Mouse (Mus musculus): Measurements from ENCODE around the gene Gm12258. TPM values are rescaled to one million over a fixed set of nuclear protein-coding genes. Genes with fewer than 3 reads are reported as not detected.

Gene Gm12258
- polyA plus RNA-seq, 1 experiment from 2014 or later: 16.6 TPM

Other genes starting within 250 kb of the Gm12258 start
- gene 2210407C18Rik, start 231.1 kb upstream of the Gm12258 start, polyA plus RNA-seq (2014; fragmentation: Nextera tagmentation; extraction: Ambion mirVana): not detected in 2 replicates
- gene Olfr323, start 216.7 kb upstream of the Gm12258 start, polyA plus RNA-seq (2014; fragmentation: Nextera tagmentation; extraction: Ambion mirVana): not detected in 2 replicates
- 0.27 and 0.62 TPM in 2 replicates for gene Trim58, start 206.7 kb upstream of the Gm12258 start, polyA plus RNA-seq (2014; fragmentation: Nextera tagmentation; extraction: Ambion mirVana)
- gene Olfr322, start 188.4 kb upstream of the Gm12258 start, polyA plus RNA-seq (2014; fragmentation: Nextera tagmentation; extraction: Ambion mirVana): not detected in 2 replicates
- gene Olfr320, start 166.1 kb upstream of the Gm12258 start, polyA plus RNA-seq (2014; fragmentation: Nextera tagmentation; extraction: Ambion mirVana): not detected in 2 replicates
- not detected in 2 replicates for gene Olfr319, start 148.0 kb upstream of the Gm12258 start, polyA plus RNA-seq (2014; fragmentation: Nextera tagmentation; extraction: Ambion mirVana)
- not detected in 2 replicates for gene Olfr318, start 123.1 kb upstream of the Gm12258 start, polyA plus RNA-seq (2014; fragmentation: Nextera tagmentation; extraction: Ambion mirVana)
- not detected in 2 replicates for gene Olfr317, start 107.9 kb upstream of the Gm12258 start, polyA plus RNA-seq (2014; fragmentation: Nextera tagmentation; extraction: Ambion mirVana)
- not detected in 2 replicates for gene Olfr316, start 94.4 kb upstream of the Gm12258 start, polyA plus RNA-seq (2014; fragmentation: Nextera tagmentation; extraction: Ambion mirVana)
- not detected in 2 replicates for gene Olfr315, start 74.0 kb upstream of the Gm12258 start, polyA plus RNA-seq (2014; fragmentation: Nextera tagmentation; extraction: Ambion mirVana)
- not detected in 2 replicates for gene Olfr314, start 64.2 kb upstream of the Gm12258 start, polyA plus RNA-seq (2014; fragmentation: Nextera tagmentation; extraction: Ambion mirVana)
- 8.2 and 10.1 TPM in 2 replicates for gene Fam183b, start 45.2 kb upstream of the Gm12258 start, polyA plus RNA-seq (2014; fragmentation: Nextera tagmentation; extraction: Ambion mirVana)
- gene Olfr313, start 32.2 kb upstream of the Gm12258 start, polyA plus RNA-seq (2014; fragmentation: Nextera tagmentation; extraction: Ambion mirVana): not detected in 2 replicates
- gene Olfr312, start 17.9 kb upstream of the Gm12258 start, polyA plus RNA-seq (2014; fragmentation: Nextera tagmentation; extraction: Ambion mirVana): 0.05 TPM in 1 of 2 replicates, not detected in the other
- gene Olfr311, start 7.9 kb upstream of the Gm12258 start, polyA plus RNA-seq (2014; fragmentation: Nextera tagmentation; extraction: Ambion mirVana): not detected in 2 replicates
- gene 2810021J22Rik, start 20.1 kb downstream of the Gm12258 start, polyA plus RNA-seq (2014; fragmentation: Nextera tagmentation; extraction: Ambion mirVana): 11.4 and 11.9 TPM in 2 replicates
- 6.5 and 7.5 TPM in 2 replicates for gene Zfp39, start 57.1 kb downstream of the Gm12258 start, polyA plus RNA-seq (2014; fragmentation: Nextera tagmentation; extraction: Ambion mirVana)
- gene Btnl10, start 70.8 kb downstream of the Gm12258 start, polyA plus RNA-seq (2014; fragmentation: Nextera tagmentation; extraction: Ambion mirVana): not detected in 2 replicates
- gene Rnf187, start 91.8 kb downstream of the Gm12258 start, polyA plus RNA-seq (2014; fragmentation: Nextera tagmentation; extraction: Ambion mirVana): 395 and 419 TPM in 2 replicates
- 108 and 114 TPM in 2 replicates for gene Hist3h2ba, start 101.8 kb downstream of the Gm12258 start, polyA plus RNA-seq (2014; fragmentation: Nextera tagmentation; extraction: Ambion mirVana)
- gene Hist3h2a, start 107.5 kb downstream of the Gm12258 start, polyA plus RNA-seq (2014; fragmentation: Nextera tagmentation; extraction: Ambion mirVana): 71.2 and 75.2 TPM in 2 replicates
- gene Trim17, start 107.5 kb downstream of the Gm12258 start, polyA plus RNA-seq (2014; fragmentation: Nextera tagmentation; extraction: Ambion mirVana): 0.36 and 0.73 TPM in 2 replicates
- 15.7 and 18.2 TPM in 2 replicates for gene Trim11, start 130.9 kb downstream of the Gm12258 start, polyA plus RNA-seq (2014; fragmentation: Nextera tagmentation; extraction: Ambion mirVana)